Mouse (Mus musculus) layer of hippocampus, postnatal 14 days (tissue): ENCODE results near the gene Gps1. TPM values are rescaled to one million over a fixed set of nuclear protein-coding genes. Genes with fewer than 3 reads are reported as not detected.
"Not testable (repeated sequence)": the region's sequence is repeated elsewhere in the genome, so short reads cannot be mapped to it uniquely, and the experiment has no call there.

ENCODE experiments used
- DNase-seq, 2 experiments: peaks; one replicate each; pipeline ENCODE4 v3.0.0; 2021 to 2022; ENCODE audit warnings: low spot score in 2 of 2, mixed read lengths in 1 of 2
- long read RNA-seq, 2 experiments: library from polyadenylated mRNA; stranded (forward); transcript quantifications; one replicate each; pipeline ENCODE4 v2.0.0; 2021
- total RNA-seq, 2 experiments: library from RNA; stranded (reverse); gene quantifications; 2 replicates each; pipeline ENCODE4 v1.2.3; 2021

Gene Gps1
- 100 to 1,000 TPM; 137 to 138 TPM for total RNA-seq
- long read RNA-seq, experiment 1, transcript Gps1-207 (14 exons, 2,000 nt) = minor isoform, 53 of 259 reads
- long read RNA-seq, experiment 1, transcript Gps1-201 (13 exons, 1,925 nt) = minor isoform, 34 of 259 reads
- long read RNA-seq, experiment 1, transcript Gps1-208 (14 exons, 1,843 nt) = minor isoform, 6 of 259 reads
- long read RNA-seq, experiment 1, transcript Gps1-202 (14 exons, 1,827 nt) = major isoform, 125 of 259 reads
- long read RNA-seq, experiment 1, partial matches to known transcripts = 18 of 259 reads
- long read RNA-seq, experiment 1, other reads (novel, unspliced or antisense) = 23 of 259 reads
- long read RNA-seq, experiment 2, transcript Gps1-202 (14 exons, 1,827 nt) = major isoform, 159 of 292 reads
- long read RNA-seq, experiment 2, transcript Gps1-207 (14 exons, 2,000 nt) = minor isoform, 64 of 292 reads
- long read RNA-seq, experiment 2, transcript Gps1-208 (14 exons, 1,843 nt) = minor isoform, 6 of 292 reads
- long read RNA-seq, experiment 2, transcript Gps1-201 (13 exons, 1,925 nt) = minor isoform, 19 of 292 reads
- long read RNA-seq, experiment 2, partial matches to known transcripts = 26 of 292 reads
- long read RNA-seq, experiment 2, other reads (novel, unspliced or antisense) = 17 of 292 reads

GRCm38 (mm10) chr11:120784064-120784791, at the start of gene Gps1, which contains the start of gene Rfng:
Gps1 (plus strand) TSS chr11:120784272.
Rfng (minus strand) TSS chr11:120784207.
- peak; percentile 75 to 81 for DNase-seq

- DNase-seq = no peak
Measured at GRCm38 (mm10) chr11:120736424-120736823, 47.6 kb upstream of the Gps1 start.

GRCm38 (mm10) chr11:120740981-120741380, 43.1 kb upstream of the Gps1 start:
- no peak for DNase-seq

GRCm38 (mm10) chr11:120744121-120744701, 39.9 kb upstream of the Gps1 start:
- DNase-seq = no peak

- no peak for DNase-seq
Measured at GRCm38 (mm10) chr11:120747974-120748373, 36.1 kb upstream of the Gps1 start.

- peak in 1 of 2 experiments; percentile 24 for DNase-seq
Measured at GRCm38 (mm10) chr11:120749430-120749829, 34.6 kb upstream of the Gps1 start.

- DNase-seq = no peak
Measured at GRCm38 (mm10) chr11:120751606-120752005, 32.5 kb upstream of the Gps1 start.

- no peak for DNase-seq
Measured at GRCm38 (mm10) chr11:120760236-120760635, 23.8 kb upstream of the Gps1 start.

- DNase-seq = no peak
Measured at GRCm38 (mm10) chr11:120761811-120762671, 22.0 kb upstream of the Gps1 start.

- DNase-seq = not testable (repeated sequence)
Measured at GRCm38 (mm10) chr11:120762672-120763041, 21.4 kb upstream of the Gps1 start, which contains the start of gene Hmga1b. Hmga1b (plus strand) TSS chr11:120762794.

- not testable (repeated sequence) for DNase-seq
Measured at GRCm38 (mm10) chr11:120763121-120763999, 20.7 kb upstream of the Gps1 start.

- DNase-seq = not testable (repeated sequence)
Measured at GRCm38 (mm10) chr11:120767023-120767422, 17.0 kb upstream of the Gps1 start.

GRCm38 (mm10) chr11:120768206-120768605, 15.9 kb upstream of the Gps1 start:
- DNase-seq = no peak

GRCm38 (mm10) chr11:120772749-120773148, 11.3 kb upstream of the Gps1 start:
- no peak for DNase-seq

GRCm38 (mm10) chr11:120773463-120774190, 10.4 kb upstream of the Gps1 start:
- DNase-seq = no peak

GRCm38 (mm10) chr11:120775774-120776469, 8.2 kb upstream of the Gps1 start:
- peak; percentile 96 to 97 for DNase-seq

GRCm38 (mm10) chr11:120777123-120777522, 6.9 kb upstream of the Gps1 start:
- peak in 1 of 2 experiments; percentile 4 for DNase-seq

GRCm38 (mm10) chr11:120779876-120780275, 4.2 kb upstream of the Gps1 start:
- DNase-seq = no peak
